Mouse (Mus musculus): Measurements from ENCODE around the gene Cux1. TPM values are rescaled to one million over a fixed set of nuclear protein-coding genes. Genes with fewer than 3 reads are reported as not detected.
A peak's percentile ranks its signal among the peaks of the same experiment; 100 is the strongest.

Cux1 gene
- polyA plus RNA-seq, 1 experiment from 2014 or later: 146 TPM

GRCm38 (mm10) chr5:136395600-136396195 lies 171.6 kb downstream of the Cux1 start:
- Histone ChIP-seq H3K9ac (replicated peaks) (no peak overlapping the region), H3K4me3 (no peak overlapping the region), H3K4me2 (replicated peaks) (no peak overlapping the region), H3K27ac (replicated peaks) (no peak overlapping the region), H3K36me3 (no peaks in the 10 kb centered on the region), H3K27me3 (no peaks in the 10 kb centered on the region), H3K9me3 (no peaks in the 10 kb centered on the region), H3K4me1 (no peaks in the 10 kb centered on the region)
- WGBS: 76% methylated on average over 3 of the region's 3 CpGs
- ATAC-seq (replicated peaks): no peak

- Histone ChIP-seq H3K27me3 (no peaks in the 10 kb centered on the region), H3K9ac (replicated peaks) (no peak overlapping the region), H3K27ac (replicated peaks) (no peak overlapping the region), H3K4me1 (no peaks in the 10 kb centered on the region), H3K4me3 (no peak overlapping the region), H3K9me3 (no peaks in the 10 kb centered on the region), H3K36me3 (no peaks in the 10 kb centered on the region), H3K4me2 (replicated peaks) (no peak overlapping the region)
- ATAC-seq (replicated peaks): no peak
- 87% methylated on average over 6 of the region's 6 CpGs for WGBS
These were observed 172.6 kb downstream of the Cux1 start for GRCm38 (mm10) chr5:136394517-136395212.

- Histone ChIP-seq H3K4me1 (no peaks in the 10 kb centered on the region), H3K36me3 (no peaks in the 10 kb centered on the region), H3K9ac (replicated peaks) (no peak overlapping the region), H3K9me3 (no peaks in the 10 kb centered on the region), H3K4me2 (replicated peaks) (no peak overlapping the region), H3K4me3 (no peak overlapping the region), H3K27ac (replicated peaks) (no peak overlapping the region), H3K27me3 (no peaks in the 10 kb centered on the region)
- ATAC-seq (replicated peaks): no peak
- WGBS: 89% methylated on average over 2 of the region's 2 CpGs
These were observed 173.7 kb downstream of the Cux1 start for GRCm38 (mm10) chr5:136393621-136394020.

- H3K4me3 ChIP-seq: no peak overlapping the region
- no peaks in the 10 kb centered on the region for H3K36me3 ChIP-seq
- H3K9me3 ChIP-seq: no peaks in the 10 kb centered on the region
- no peak overlapping the region for H3K9ac ChIP-seq (replicated peaks)
- peaks cover 26% of the 10 kb centered on the region for H3K4me1 ChIP-seq
- no peak for ATAC-seq (replicated peaks)
- no peak overlapping the region for H3K27ac ChIP-seq (replicated peaks)
- no peak overlapping the region for H3K4me2 ChIP-seq (replicated peaks)
- 88% methylated on average over 2 of the region's 2 CpGs for WGBS
- no peaks in the 10 kb centered on the region for H3K27me3 ChIP-seq
These were observed 180.5 kb downstream of the Cux1 start for GRCm38 (mm10) chr5:136386757-136387156.

- Histone ChIP-seq H3K9me3 (no peaks in the 10 kb centered on the region), H3K9ac (replicated peaks) (no peak overlapping the region), H3K4me3 (no peak overlapping the region), H3K27ac (replicated peaks) (peak overlapping the region; percentile 3; the same call in 1 of the 2 replicates), H3K27me3 (no peaks in the 10 kb centered on the region), H3K4me2 (replicated peaks) (no peak overlapping the region), H3K4me1 (peaks cover 34% of the 10 kb centered on the region), H3K36me3 (no peaks in the 10 kb centered on the region)
- 69% methylated on average over 3 of the region's 3 CpGs for WGBS
- no peak for ATAC-seq (replicated peaks)
These were observed 182.1 kb downstream of the Cux1 start for GRCm38 (mm10) chr5:136385161-136385560.

- Histone ChIP-seq H3K4me2 (replicated peaks) (no peak overlapping the region), H3K27me3 (no peaks in the 10 kb centered on the region), H3K27ac (replicated peaks) (peak overlapping the region; percentile 70), H3K36me3 (no peaks in the 10 kb centered on the region), H3K9ac (replicated peaks) (no peak overlapping the region), H3K4me3 (no peak overlapping the region), H3K4me1 (peaks cover 36% of the 10 kb centered on the region), H3K9me3 (no peaks in the 10 kb centered on the region)
- WGBS: 30% methylated on average over 9 of the region's 9 CpGs
- ATAC-seq (replicated peaks): peak; percentile 83
These were observed 184.9 kb downstream of the Cux1 start for GRCm38 (mm10) chr5:136382261-136383005.

GRCm38 (mm10) chr5:136379405-136379804 lies 187.9 kb downstream of the Cux1 start:
- H3K4me2 ChIP-seq (replicated peaks): no peak overlapping the region
- 90% methylated on average over 1 of the region's 1 CpGs for WGBS
- H3K9me3 ChIP-seq: no peaks in the 10 kb centered on the region
- ATAC-seq (replicated peaks): no peak
- no peaks in the 10 kb centered on the region for H3K27me3 ChIP-seq
- no peak overlapping the region for H3K27ac ChIP-seq (replicated peaks)
- H3K4me1 ChIP-seq: peaks cover 34% of the 10 kb centered on the region
- no peak overlapping the region for H3K9ac ChIP-seq (replicated peaks)
- H3K36me3 ChIP-seq: no peaks in the 10 kb centered on the region
- no peak overlapping the region for H3K4me3 ChIP-seq

- Histone ChIP-seq H3K9me3 (no peaks in the 10 kb centered on the region), H3K4me1 (peaks cover 20% of the 10 kb centered on the region), H3K36me3 (no peaks in the 10 kb centered on the region), H3K4me3 (no peak overlapping the region), H3K27ac (replicated peaks) (no peak overlapping the region), H3K27me3 (no peaks in the 10 kb centered on the region), H3K4me2 (replicated peaks) (no peak overlapping the region), H3K9ac (replicated peaks) (no peak overlapping the region)
- no peak for ATAC-seq (replicated peaks)
- 36% methylated on average over 3 of the region's 3 CpGs for WGBS
These were observed 190.2 kb downstream of the Cux1 start for GRCm38 (mm10) chr5:136377101-136377500.

- Histone ChIP-seq H3K36me3 (no peaks in the 10 kb centered on the region), H3K9me3 (no peaks in the 10 kb centered on the region), H3K4me2 (replicated peaks) (no peak overlapping the region), H3K9ac (replicated peaks) (no peak overlapping the region), H3K4me3 (no peak overlapping the region), H3K27me3 (no peaks in the 10 kb centered on the region), H3K27ac (replicated peaks) (no peak overlapping the region), H3K4me1 (peaks cover 11% of the 10 kb centered on the region)
- 72% methylated on average over 3 of the region's 3 CpGs for WGBS
- no peak for ATAC-seq (replicated peaks)
These were observed 191.9 kb downstream of the Cux1 start for GRCm38 (mm10) chr5:136375350-136375749.

- no peak overlapping the region for H3K27ac ChIP-seq (replicated peaks)
- H3K9me3 ChIP-seq: no peaks in the 10 kb centered on the region
- H3K4me2 ChIP-seq (replicated peaks): no peak overlapping the region
- no peak for ATAC-seq (replicated peaks)
- no peaks in the 10 kb centered on the region for H3K27me3 ChIP-seq
- peaks cover 5% of the 10 kb centered on the region for H3K4me1 ChIP-seq
- no peak overlapping the region for H3K9ac ChIP-seq (replicated peaks)
- 58% methylated on average over 3 of the region's 3 CpGs for WGBS
- no peak overlapping the region for H3K4me3 ChIP-seq
- H3K36me3 ChIP-seq: 0 out of 2 replicates have a peak, but pooled peaks cover 6% of the 10 kb centered on the region
These were observed 195.0 kb downstream of the Cux1 start for GRCm38 (mm10) chr5:136372276-136372675.

- Histone ChIP-seq H3K27me3 (no peaks in the 10 kb centered on the region), H3K9ac (replicated peaks) (no peak overlapping the region), H3K4me3 (no peak overlapping the region), H3K4me1 (peaks cover 2% of the 10 kb centered on the region; the same call in 1 of the 2 replicates), H3K4me2 (replicated peaks) (no peak overlapping the region), H3K9me3 (no peaks in the 10 kb centered on the region), H3K27ac (replicated peaks) (peak overlapping the region; percentile 44; the same call in 1 of the 2 replicates), H3K36me3 (peaks cover 22% of the 10 kb centered on the region; the same call in 1 of the 2 replicates)
- no peak for ATAC-seq (replicated peaks)
- WGBS: 46% methylated on average over 7 of the region's 7 CpGs
These were observed 203.9 kb downstream of the Cux1 start for GRCm38 (mm10) chr5:136363421-136363820.
